Mouse (Mus musculus) liver, adult 2 months (tissue): Measurements from ENCODE around the gene Rb1. TPM values are rescaled to one million over a fixed set of nuclear protein-coding genes. Genes with fewer than 3 reads are reported as not detected.

Source experiments
- DNase-seq: peaks from one replicate; pipeline ENCODE4 v3.0.0-alpha.2; 2011; ENCODE audit warnings: low read depth, low spot score; ENCODE audit errors: extremely low read depth
- H3K27ac ChIP-seq: fragments of 200-500 bp; replicated peaks from 2 replicates; pipeline ENCODE4 v1.5.1; 2012; ENCODE audit warnings: low read depth, mild to moderate bottlenecking, control low read depth, inconsistent platforms, low read length; ENCODE audit not compliant: insufficient read depth
- H3K27me3 ChIP-seq: fragments of 200-500 bp; 2 replicates; pipeline ENCODE4 v1.6.1; 2012; ENCODE audit warnings: mild to moderate bottlenecking, moderate library complexity, low read length, inconsistent platforms; ENCODE audit not compliant: control insufficient read depth, insufficient read depth
- H3K36me3 ChIP-seq: fragments of 200-500 bp; 2 replicates; pipeline ENCODE4 v1.6.1; 2012; ENCODE audit warnings: low read length, inconsistent platforms; ENCODE audit not compliant: control insufficient read depth, insufficient read depth
- H3K4me1 ChIP-seq: fragments of 200-500 bp; 2 replicates; pipeline ENCODE4 v1.6.1; 2011; ENCODE audit warnings: low read length; ENCODE audit not compliant: control insufficient read depth, insufficient read depth
- H3K4me3 ChIP-seq: fragments of 200-500 bp; 2 replicates; pipeline ENCODE4 v1.5.1; 2011; ENCODE audit warnings: low read depth, mild to moderate bottlenecking, control low read depth, low read length, moderate library complexity; ENCODE audit not compliant: insufficient read depth
- H3K79me2 ChIP-seq: fragments of 200-500 bp; 2 replicates; pipeline ENCODE4 v1.6.1; 2012; ENCODE audit warnings: inconsistent platforms, mild to moderate bottlenecking, low read length, moderate library complexity; ENCODE audit not compliant: control insufficient read depth, insufficient read depth
- H3K9ac ChIP-seq: fragments of 200-500 bp; 2 replicates; pipeline ENCODE4 v1.6.1; 2012; ENCODE audit warnings: low read depth, mild to moderate bottlenecking, control low read depth, inconsistent platforms, low read length
- CTCF ChIP-seq: fragments of 200-500 bp; IDR thresholded peaks from 2 replicates; pipeline ENCODE4 v1.5.1; 2011; ENCODE audit warnings: low read depth, low read length, control low read depth
- POLR2A ChIP-seq: fragments of 200-500 bp; IDR thresholded peaks from 2 replicates; pipeline ENCODE4 v1.6.1; 2011; ENCODE audit warnings: low read length, control low read depth; ENCODE audit not compliant: insufficient read depth; ENCODE audit errors: extremely low read depth
- WGBS: fragments of 180-500 bp; shearing (Covaris S2); methylation state at CpG from one replicate; pipeline ENCODE4 v1.1.7; 2018; 5-methylcytosine and 5-hydroxymethylcytosine counted together
- polyA plus RNA-seq: library from polyadenylated mRNA; depleted of rRNA; stranded (reverse); fragments of >200 nt; gene quantifications from 2 replicates; pipeline ENCODE4 v1.2.3, GENCODE M21; 2012
- total RNA-seq: library from RNA; depleted of rRNA; stranded (reverse); fragments of >200 nt; gene quantifications from 2 replicates; pipeline ENCODE4 v1.2.3, GENCODE M21; 2014

Gene Rb1
- total and polyA plus RNA-seq, 2 experiments = 1.1 to 7.0 TPM

- peak; percentile 54 for DNase-seq
- Histone ChIP-seq H3K4me3 (no peak overlapping the region), H3K79me2 (peaks cover 3% of the 10 kb centered on the region; the same call in 1 of the 2 replicates), H3K27me3 (no peaks in the 10 kb centered on the region), H3K27ac (no peak overlapping the region), H3K9ac (no peak overlapping the region), H3K36me3 (no peaks in the 10 kb centered on the region), H3K4me1 (no peaks in the 10 kb centered on the region)
- 47% methylated on average over 3 of the region's 3 CpGs for WGBS
- peak; percentile 70 for TF ChIP-seq CTCF
- TF ChIP-seq POLR2A = no peak
These were observed 22.4 kb downstream of the Rb1 start for GRCm38 (mm10) chr14:73303193-73303592.

- TF ChIP-seq POLR2A (no peak), CTCF (no peak)
- no peaks in the 10 kb centered on the region for H3K36me3 ChIP-seq
- DNase-seq = no peak
- no peaks in the 10 kb centered on the region for H3K4me1 ChIP-seq
- no peak overlapping the region for H3K27ac ChIP-seq
- H3K4me3 ChIP-seq = no peak overlapping the region
- H3K27me3 ChIP-seq = no peaks in the 10 kb centered on the region
- WGBS = 77% methylated on average over 4 of the region's 4 CpGs
- H3K9ac ChIP-seq = no peak overlapping the region
- peaks cover 3% of the 10 kb centered on the region; the same call in 1 of the 2 replicates for H3K79me2 ChIP-seq
These were observed 23.8 kb downstream of the Rb1 start for GRCm38 (mm10) chr14:73301856-73302255.

GRCm38 (mm10) chr14:73295512-73295911 lies 30.1 kb downstream of the Rb1 start:
- no peak for DNase-seq
- TF ChIP-seq CTCF (no peak), POLR2A (no peak)
- H3K27me3 ChIP-seq = no peaks in the 10 kb centered on the region
- H3K4me1 ChIP-seq = no peaks in the 10 kb centered on the region
- no peak overlapping the region for H3K27ac ChIP-seq
- H3K36me3 ChIP-seq = 0 out of 2 replicates have a peak, but pooled peaks cover 2% of the 10 kb centered on the region
- WGBS = 83% methylated on average over 2 of the region's 2 CpGs
- no peak overlapping the region for H3K4me3 ChIP-seq
- no peaks in the 10 kb centered on the region for H3K79me2 ChIP-seq
- H3K9ac ChIP-seq = no peak overlapping the region

- Histone ChIP-seq H3K4me3 (no peak overlapping the region), H3K9ac (no peak overlapping the region), H3K79me2 (no peaks in the 10 kb centered on the region), H3K36me3 (0 out of 2 replicates have a peak, but pooled peaks cover 2% of the 10 kb centered on the region), H3K27ac (0 out of 2 replicates have a peak overlapping the region, but pooled peaks have one; percentile 35), H3K27me3 (no peaks in the 10 kb centered on the region), H3K4me1 (no peaks in the 10 kb centered on the region)
- WGBS = 27% methylated on average over 2 of the region's 2 CpGs
- TF ChIP-seq POLR2A = no peak
- TF ChIP-seq CTCF = no peak
- DNase-seq = peak; percentile 89
These were observed 32.0 kb downstream of the Rb1 start for GRCm38 (mm10) chr14:73293616-73294015.

GRCm38 (mm10) chr14:73292434-73292833 lies 33.2 kb downstream of the Rb1 start:
- H3K79me2 ChIP-seq = no peaks in the 10 kb centered on the region
- peaks cover 2% of the 10 kb centered on the region; the same call in 1 of the 2 replicates for H3K36me3 ChIP-seq
- 81% methylated on average over 1 of the region's 1 CpGs for WGBS
- H3K4me1 ChIP-seq = no peaks in the 10 kb centered on the region
- no peak overlapping the region for H3K9ac ChIP-seq
- no peaks in the 10 kb centered on the region for H3K27me3 ChIP-seq
- no peak for TF ChIP-seq CTCF
- TF ChIP-seq POLR2A = no peak
- no peak overlapping the region for H3K27ac ChIP-seq
- no peak for DNase-seq
- no peak overlapping the region for H3K4me3 ChIP-seq

GRCm38 (mm10) chr14:73289915-73290314 lies 35.7 kb downstream of the Rb1 start:
- no peak overlapping the region for H3K4me3 ChIP-seq
- no peak overlapping the region for H3K9ac ChIP-seq
- WGBS = 97% methylated on average over 2 of the region's 2 CpGs
- TF ChIP-seq CTCF (no peak), POLR2A (no peak)
- H3K27me3 ChIP-seq = no peaks in the 10 kb centered on the region
- H3K79me2 ChIP-seq = no peaks in the 10 kb centered on the region
- DNase-seq = no peak
- H3K4me1 ChIP-seq = no peaks in the 10 kb centered on the region
- no peak overlapping the region for H3K27ac ChIP-seq
- peaks cover 2% of the 10 kb centered on the region; the same call in 1 of the 2 replicates for H3K36me3 ChIP-seq
